Mouse (Mus musculus) small intestine, adult 2 months (tissue): ENCODE results near the gene Ankdd1b.

ENCODE experiments used
- CTCF ChIP-seq: fragments of 200-500 bp; IDR thresholded peaks from 2 replicates; pipeline ENCODE4 v1.5.1; 2012; ENCODE audit warnings: low read depth, mild to moderate bottlenecking, control low read depth, inconsistent platforms, low read length, moderate library complexity, mixed read lengths; ENCODE audit not compliant: insufficient replicate concordance, insufficient read length; ENCODE audit errors: extremely low read depth
- POLR2A ChIP-seq: fragments of 200-500 bp; IDR thresholded peaks from 2 replicates; pipeline ENCODE4 v1.6.1; 2012; ENCODE audit warnings: low read depth, mild to moderate bottlenecking, control low read depth, inconsistent platforms, low read length, moderate library complexity

- no peak for TF ChIP-seq POLR2A
- no peak for TF ChIP-seq CTCF
These were observed 25.6 kb upstream of the Ankdd1b start for GRCm38 (mm10) chr13:96496630-96497029.
